Mouse (Mus musculus) hindlimb bud, embryonic 11.5 days (tissue): Measurements from ENCODE around the gene B230307C23Rik.
"Not testable (repeated sequence)": the region's sequence is repeated elsewhere in the genome, so short reads cannot be mapped to it uniquely, and the experiment has no call there.

Source experiments
- DNase-seq: peaks from one replicate; pipeline ENCODE4 v3.0.0-alpha.2; 2012; ENCODE audit warnings: low read depth, low spot score; ENCODE audit errors: extremely low spot score

Gene B230307C23Rik

DNA sequence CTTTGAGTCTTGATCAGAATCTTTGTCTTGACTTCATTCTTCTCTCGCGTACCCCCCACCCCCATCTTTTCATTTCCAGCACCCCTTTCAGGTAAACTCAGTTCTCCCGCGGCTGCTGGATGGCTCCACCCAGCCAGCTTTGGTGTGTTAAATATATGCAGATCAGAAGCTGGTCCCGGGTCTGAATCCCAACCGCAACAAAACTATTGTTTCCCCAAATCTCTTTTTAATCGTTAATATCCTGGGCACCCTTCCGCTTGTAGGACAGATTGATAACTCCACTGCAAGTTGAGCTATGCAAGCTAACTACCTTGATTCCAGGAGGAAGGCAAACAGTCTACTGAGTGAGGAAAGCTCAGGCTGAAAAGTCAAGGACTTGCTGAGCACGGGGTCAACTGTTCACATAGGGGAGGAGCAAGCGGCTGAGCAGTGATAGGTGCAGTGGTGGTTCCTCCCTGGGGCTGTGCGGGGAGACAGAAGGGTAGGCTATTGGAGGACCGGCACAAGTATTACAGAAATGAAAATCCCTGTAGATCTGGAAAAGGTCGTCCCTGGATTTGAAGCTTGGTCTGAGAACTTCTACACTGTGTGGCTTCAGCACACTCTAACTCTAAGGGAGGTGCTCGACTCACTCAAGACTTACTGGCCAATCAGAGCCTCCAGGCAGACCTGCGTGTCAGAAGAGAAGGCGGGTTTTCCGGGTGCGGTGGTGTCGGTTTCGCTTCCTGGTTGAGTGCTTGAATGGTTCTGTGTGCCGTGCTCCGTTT is at the start of gene B230307C23Rik:
Gene B230307C23Rik, plus strand, starts transcription at position 700 of the 767 bp plus-strand sequence.
- peak; percentile 56 for DNase-seq

DNA sequence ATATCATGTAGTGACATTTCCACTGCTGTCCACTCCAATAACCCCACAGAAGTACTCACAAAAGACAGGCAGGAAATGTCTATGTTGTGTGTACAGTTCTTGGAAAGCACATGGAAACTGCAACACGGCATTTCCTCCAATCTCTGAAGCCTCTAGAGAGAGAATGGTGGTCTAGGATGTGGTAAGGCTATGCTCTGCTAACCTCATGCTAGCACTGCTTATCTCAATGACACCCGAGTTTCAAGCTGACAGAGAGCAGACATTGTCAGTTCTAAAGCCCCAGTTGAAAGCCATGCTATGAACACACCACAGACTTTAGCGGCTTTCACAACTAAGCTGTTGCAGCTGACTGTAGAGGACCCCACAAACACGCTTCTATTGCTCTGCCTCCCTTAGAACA is 48.3 kb upstream of the B230307C23Rik start:
- no peak for DNase-seq

DNA sequence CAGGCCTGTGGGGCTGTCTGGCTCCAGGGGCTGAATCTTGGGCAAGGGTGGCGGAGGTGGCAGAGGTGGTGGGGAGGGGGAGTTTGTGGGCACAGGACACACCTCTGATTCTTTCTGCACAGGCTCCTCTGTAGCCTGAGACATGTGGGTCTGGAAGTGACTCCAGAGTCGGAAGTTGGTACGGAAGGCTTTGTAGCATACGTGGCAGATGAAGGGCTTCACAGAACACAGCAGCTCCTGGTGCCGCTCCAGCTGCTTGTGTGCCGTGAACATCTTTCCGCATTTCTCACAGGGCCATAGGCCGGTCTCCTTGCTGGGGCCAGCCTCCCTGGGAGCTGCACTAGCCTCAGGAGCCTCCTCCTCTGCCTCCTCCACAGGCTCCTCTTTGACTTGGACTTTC is 47.1 kb upstream of the B230307C23Rik start:
- no peak for DNase-seq

DNA sequence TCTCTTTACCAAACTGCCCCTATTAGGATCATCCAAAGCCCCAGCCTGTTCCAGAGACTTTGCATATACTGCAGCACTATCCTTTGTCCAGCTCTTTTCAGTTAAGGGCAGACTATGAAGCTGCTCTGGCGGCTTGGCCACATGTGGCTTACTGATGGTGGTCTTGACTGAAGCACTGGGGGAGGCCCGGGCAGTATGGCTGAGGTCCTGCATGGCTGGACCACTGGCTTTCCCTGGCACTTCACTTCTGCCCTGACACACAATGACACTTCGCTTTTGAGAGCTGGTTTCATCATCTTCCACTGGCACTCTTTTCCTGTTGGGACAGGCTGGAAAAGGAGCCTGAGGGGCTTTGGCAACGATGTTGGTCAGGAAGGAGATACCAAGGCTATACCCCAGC is 44.7 kb upstream of the B230307C23Rik start:
- DNase-seq: no peak

DNA sequence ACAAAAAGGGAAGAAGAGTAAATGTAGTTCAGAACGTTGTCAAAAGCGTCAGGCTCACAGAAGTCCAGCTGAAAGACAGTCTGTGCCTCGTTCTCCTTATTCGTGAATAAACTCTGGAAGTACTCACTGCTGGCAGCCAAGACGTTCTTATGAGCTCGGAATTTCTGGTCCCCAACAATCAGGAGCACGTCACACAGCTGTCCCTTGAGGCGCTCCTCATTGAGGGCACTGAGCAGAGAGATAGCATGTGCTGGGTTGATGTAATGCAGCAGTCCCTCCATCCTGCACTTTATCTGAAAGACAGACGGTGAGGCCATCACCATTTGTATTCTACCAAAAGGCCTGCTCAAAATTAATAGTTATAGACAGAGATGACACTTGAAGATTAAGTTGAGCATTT is 44.3 kb upstream of the B230307C23Rik start:
- DNase-seq: no peak

DNA sequence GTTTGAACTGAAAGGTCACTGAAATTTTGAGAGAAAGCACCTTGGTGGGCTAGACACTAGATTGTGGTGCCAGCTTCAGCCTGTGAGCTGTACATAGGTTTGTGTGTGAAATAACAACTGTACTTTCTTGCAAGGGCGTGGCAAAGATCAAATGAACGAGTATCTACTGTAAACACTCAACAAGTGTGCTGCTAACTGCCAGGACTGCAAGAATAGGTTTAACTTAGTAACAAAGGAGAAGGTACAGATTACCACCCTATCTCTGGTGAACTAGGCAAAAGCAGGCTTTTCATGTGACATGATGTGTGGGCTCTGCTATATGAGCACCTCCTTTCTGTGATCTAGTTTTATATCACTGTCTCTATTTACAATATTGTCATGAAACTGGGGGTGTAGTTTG is 43.8 kb upstream of the B230307C23Rik start:
- DNase-seq: no peak

DNA sequence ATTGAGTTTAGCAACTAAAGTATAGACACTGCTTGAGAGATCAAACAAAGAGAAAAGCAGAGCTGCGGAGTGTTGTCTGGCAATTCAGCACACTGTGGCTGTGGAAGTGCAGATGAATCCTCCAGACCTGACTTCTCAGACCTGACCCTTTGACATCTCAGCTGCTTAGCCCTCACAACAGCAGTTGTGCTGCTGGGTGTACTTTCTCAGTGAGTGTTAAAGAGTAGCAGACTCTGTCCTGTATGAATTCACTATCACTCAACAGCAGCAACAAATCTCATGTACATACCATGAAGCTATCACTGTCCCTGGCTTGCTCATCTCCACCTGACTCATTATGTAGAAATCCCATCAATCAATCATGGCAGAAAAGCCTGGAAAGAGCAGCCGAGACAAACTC is 41.1 kb upstream of the B230307C23Rik start:
- DNase-seq: no peak

DNA sequence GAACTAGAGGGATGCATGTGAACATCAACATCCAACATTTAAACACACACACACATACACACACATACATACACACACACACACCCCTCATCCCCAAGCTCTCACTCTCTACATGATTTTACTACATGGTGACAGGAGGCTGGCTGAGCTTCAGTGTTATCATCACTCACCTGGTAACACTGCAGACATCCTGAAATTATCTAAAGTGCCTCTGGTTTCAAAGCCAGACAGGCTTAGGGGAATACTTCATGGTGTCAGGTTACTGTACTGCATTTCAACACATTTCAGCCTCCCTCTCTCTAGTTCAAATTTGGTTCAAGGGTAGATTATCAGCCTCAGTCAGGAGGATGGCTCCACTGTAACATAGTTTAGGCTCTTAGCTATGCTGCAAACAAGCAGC is 39.5 kb upstream of the B230307C23Rik start:
- DNase-seq: no peak

DNA sequence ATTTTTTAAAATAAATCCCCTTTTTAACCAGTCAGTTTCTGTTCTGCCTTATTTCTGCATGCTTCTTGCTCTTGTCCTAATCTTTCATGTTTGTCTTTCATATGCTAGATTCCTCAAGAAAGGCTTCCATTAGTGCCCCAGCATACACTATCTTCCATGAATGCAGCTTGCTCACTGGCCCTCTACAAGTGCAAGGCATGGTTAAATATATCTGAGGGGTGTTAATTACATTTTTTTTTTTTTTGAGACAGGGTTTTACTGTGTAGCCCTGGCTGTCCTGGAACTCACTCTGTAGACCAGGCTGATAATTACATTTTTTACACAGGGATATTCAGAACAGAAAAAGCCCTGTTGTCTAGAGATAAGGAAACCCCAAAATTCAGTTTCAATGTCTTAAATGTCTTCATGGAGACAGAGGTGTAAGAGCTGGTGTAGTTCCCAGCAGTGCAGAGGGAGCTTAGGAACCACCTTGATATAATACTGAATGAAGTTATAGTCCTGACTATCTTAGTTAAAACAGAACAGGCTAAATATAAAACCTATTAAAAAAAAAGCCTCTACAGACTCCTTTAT is 38.6 kb upstream of the B230307C23Rik start:
- DNase-seq: no peak

DNA sequence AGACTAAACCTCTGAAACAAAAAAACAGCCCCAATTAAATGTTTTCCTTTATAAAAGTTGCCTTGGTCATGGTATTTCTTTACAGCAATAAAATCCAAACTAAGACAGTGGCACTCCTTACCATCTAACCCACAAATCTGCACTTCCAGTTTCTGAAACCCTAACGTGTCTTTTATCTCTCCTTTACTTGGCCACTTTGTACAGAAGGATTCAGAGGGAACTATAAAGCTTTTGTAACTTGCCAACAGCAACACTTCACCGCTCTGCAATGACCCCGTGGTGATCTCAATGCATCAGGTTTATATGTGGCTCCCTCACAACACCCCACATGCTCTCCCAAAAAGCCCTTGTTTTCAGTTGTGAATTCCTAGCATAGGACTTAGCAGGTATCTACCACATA is 36.8 kb upstream of the B230307C23Rik start:
- DNase-seq: no peak

DNA sequence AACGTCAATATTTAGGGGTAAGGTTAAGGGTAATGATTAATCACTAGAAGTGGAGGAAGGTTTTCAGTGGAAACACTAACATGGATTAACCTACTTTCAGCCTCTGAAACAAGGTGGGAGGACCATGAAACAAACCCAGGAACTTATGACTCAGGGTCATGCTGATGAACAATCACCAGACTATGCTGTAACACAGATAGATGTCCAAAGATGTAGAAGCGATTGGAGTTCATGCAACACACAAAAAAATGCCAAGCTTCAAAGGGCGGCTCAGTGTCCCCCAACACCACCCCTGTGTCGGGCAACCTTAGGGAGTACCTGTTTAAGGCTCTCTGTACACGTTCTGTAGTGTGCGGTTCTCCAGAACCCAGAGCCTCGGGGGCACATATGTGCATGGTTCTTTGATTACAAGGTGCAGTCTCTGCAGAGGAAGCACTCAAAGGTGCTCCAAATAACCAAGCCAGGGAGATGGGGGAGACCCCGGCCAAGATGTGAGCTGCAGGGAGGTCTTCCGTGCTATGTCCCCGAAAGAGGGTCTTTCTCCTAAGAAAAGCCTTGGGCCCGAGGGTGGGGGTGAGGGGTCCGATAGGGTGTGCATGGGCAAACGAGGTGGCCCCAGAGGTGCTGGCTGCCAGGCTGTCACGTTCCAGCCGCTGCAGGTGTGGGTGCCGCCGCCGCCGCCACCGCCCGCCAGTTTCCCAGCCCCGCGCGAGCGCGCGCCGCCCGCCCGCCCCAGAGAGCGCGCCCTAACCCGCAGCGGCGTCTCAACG is 35.5 kb upstream of the B230307C23Rik start:
- DNase-seq: no peak

DNA sequence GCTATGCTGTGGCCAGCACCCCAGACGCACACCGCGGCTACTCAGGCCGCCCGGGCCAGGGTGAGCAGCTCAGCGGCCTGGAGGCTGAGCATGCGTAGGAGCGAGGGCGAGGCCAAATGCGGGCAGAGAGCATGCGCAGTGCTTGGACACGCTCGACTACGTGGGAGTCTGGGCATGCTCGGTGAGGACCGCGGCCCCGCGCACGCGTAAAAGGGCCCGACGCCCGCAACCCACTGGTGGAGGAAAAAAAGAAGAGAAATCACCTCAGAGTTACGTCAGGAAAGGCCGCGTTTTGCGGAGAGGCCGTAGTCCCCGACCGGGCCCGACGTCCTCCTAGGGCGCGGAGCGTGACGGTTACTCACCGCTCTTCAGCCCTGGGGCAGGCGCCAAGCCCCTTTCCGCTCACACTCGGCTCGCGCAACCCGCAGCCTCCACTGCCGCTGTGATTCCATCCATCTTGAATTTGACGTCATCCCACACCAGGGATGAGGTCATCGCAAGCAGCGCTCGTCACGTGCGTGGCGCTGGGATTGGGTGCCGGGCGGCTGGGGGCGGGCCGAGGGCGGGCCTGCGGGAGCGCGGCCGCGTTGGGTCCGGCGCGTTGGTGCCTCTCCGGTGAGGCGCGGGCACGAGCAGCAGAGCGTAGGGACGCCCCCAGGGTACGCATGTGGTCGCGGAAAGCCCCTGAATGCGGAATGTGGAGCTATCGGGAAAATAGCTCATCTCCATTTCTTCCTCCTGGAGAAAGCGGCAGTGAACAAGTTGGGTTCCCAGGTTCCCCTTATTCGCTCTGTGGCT is 34.8 kb upstream of the B230307C23Rik start, which contains the start of the genes C2cd2 and Zbtb21:
Gene C2cd2, minus strand, starts transcription at position 448 of the 798 bp plus-strand sequence.
Gene Zbtb21, minus strand, starts transcription at position 472 of the 798 bp plus-strand sequence.
- DNase-seq: peak; percentile 88

DNA sequence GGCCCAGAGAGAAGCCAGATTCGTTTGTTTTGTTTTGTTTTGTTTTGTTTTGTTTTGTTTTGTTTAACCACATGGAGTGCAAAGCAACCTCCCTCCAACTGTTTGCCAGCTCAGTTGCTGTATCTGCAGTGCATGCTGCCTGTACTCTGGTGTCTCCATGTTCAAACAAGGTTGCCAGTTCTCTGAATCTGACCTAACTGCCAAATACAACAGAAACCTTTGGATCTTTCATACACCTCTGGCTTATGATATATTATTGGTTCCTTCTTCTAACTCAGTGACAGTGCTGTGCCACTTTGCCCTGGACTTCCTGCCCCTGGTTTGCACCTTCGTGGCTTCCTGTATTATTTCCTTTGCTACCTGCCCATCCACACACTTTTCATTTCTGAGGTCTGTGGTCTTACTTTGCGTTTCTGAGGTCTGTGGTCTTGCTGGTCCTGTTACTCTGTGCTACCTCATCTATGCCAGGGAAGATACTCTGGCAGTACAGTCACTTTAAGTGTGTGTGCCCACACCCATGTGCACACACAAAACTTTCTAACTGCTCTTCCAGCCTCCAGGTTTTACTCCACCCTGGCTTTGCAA is 33.1 kb upstream of the B230307C23Rik start:
- DNase-seq: no peak

DNA sequence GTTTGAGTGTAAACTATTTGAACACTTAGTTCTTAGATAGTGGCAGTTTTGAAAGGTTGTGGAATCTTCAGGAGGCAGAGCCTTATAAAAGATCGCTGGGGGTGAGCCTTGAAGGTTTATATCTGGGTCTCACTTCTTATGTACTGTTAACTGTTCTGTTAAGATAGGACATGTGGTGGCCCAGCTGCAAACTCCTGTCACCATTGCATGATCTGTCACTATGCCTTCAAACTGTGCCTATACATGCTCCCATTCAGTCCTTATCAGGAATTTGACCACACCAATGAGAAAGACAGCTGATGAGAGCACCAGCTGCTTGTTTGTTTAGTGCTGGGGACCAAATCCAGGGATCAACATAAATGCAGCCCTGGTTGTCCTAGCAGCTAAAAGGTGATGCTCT is 19.8 kb upstream of the B230307C23Rik start:
- no peak for DNase-seq

DNA sequence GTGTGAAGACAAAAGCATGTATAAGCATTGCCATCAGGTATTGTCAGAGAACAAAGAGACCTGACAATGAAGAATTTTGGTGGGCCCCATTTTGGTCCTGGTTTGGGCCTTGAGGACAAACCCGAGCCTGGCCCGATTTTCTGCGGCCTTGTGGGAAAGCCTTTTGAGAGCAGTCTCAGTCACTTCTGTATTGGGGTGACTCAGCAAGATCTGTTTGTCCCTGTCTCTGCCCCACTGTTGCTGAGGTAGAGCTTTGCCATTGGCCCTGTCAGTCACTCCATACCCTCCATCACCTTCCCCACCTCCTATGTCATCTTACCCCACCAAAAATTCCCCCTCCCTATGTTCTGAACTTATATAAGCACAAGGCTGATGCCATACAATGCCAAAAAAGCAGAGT is 19.4 kb upstream of the B230307C23Rik start:
- DNase-seq: no peak

DNA sequence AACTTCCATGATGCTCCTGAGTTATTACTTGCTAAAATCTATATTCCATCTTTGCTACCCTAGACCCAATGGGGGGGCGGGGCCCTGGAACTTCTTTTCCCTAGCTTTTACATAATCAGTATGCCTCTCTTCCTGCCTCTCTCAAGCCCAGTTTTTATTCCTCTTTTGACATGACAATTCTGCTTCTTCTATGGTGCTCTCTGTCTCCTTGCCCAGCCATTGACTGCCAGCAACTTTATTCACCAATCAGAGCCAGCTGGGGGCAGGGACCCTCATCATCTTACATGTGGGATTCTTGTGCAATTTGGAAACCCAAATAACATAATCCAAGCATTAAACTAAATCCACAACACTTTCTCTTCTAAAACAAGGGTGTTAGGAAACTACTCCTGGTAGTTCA is 15.8 kb upstream of the B230307C23Rik start:
- DNase-seq: no peak

DNA sequence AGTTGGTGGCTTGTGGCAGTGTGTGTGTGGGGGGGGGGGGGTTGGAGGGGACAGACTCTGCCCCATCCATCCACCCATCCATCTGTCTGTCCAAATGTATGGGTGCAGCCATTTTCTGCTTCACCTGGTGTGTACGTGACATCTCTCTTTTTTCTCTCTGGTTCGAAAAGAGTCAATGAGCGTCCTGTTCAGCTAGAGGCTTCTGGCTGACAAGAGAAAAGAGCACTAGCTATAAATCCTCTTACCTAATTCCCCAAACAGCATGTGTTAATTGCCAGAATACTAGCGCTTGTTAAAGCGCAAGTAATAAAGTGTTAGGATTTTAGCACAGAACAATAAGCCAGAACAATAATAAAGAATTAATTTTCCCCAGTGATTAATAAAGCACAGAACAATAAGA is 12.5 kb upstream of the B230307C23Rik start:
- DNase-seq: no peak

DNA sequence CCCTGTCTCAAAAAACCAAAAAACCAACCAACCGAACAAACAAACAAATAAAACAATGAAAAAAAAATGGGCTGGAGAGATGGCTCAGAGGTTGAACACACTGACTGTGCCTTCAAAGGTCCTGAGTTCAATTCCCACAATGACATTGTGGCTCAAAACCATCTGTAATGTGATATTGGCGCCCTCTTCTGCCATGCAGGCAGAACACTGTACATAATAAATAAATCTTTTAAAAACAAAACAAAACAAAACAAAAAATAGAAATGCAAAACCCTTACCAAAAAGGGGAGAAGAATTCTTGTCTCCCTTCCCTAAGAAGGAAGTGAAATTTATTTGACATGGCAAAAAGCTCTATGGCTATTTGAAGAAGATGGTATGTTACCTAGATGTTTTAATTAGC is 5.6 kb upstream of the B230307C23Rik start:
- DNase-seq: no peak

DNA sequence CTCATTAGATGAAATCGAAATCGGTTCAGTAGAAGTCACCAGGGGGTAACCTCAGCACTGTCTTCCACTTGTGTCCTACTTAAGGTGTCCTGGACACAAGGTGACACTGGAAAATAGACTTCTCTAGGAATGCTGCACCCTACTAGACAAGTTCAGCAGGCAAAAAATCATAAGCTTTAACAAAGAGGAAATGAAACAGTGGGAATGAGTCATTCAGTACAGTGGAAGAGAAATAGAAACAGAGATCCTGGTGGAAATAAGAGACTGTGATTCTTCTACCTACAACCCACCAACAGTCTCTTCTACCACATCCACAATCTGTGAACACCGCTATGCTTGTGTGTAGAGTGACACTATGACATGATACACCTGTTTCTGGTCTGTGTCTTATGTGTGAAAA is 4.6 kb upstream of the B230307C23Rik start:
- DNase-seq: not testable (repeated sequence)

DNA sequence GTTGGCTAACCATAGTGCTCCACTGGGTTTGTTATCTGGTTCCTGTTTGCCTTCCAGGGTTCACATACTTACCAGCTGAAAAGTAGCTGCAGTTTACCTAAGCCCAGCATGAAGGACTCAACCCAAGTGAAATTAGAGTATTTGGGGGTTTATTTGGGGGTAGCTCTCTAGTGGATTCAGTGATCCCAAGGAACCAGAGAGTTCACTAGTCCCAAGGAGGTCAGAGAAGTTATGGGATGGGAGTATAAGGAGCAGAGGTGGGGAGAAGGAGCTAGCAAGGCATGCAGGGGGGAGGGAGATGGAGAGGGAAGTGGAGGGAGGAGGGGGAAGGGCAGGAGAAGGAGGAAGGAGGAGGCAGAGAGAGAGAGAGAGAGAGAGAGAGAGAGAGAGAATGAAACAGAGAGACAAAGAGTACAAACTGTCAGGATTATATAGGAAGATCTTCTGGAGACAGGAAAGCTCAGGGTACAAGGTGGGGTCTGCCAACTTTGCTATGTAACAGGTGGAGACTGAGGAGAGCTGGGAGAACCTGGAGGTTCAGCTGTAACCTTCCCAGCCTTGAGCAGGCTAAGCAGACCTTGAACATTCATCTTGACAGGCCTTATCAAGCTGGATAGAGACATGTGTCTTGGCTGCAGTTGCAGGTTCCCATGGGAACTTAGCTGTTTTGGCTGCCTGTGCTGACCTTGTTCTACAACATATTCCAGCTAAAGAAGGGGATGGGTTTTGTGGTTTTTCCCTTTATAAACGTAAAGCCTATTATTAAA is 1.1 kb upstream of the B230307C23Rik start:
- no peak for DNase-seq
